Mouse (Mus musculus) thymus, adult 2 months (tissue): ENCODE measurements around the gene Lrrc58.

Source experiments
- CTCF ChIP-seq: fragments of 200-500 bp; IDR thresholded peaks from 2 replicates; pipeline ENCODE4 v1.5.1; 2012; ENCODE audit warnings: mild to moderate bottlenecking, control low read depth, low read length, moderate library complexity, borderline replicate concordance; ENCODE audit not compliant: control insufficient read depth, poor library complexity, insufficient read depth; ENCODE audit errors: extremely low read depth
- POLR2A ChIP-seq: fragments of 200-500 bp; IDR thresholded peaks from 2 replicates; pipeline ENCODE4 v1.6.1; 2012; ENCODE audit warnings: mild to moderate bottlenecking, low read length, control low read depth, moderate library complexity; ENCODE audit not compliant: control insufficient read depth, poor library complexity, insufficient read depth; ENCODE audit errors: extremely low read depth

- TF ChIP-seq CTCF: 0 out of 2 replicates have a peak, but pooled peaks have one; percentile 23
- no peak for TF ChIP-seq POLR2A
These were observed 599 bp downstream of the Lrrc58 start for GRCm38 (mm10) chr16:37868506-37869469.
